Mouse (Mus musculus) forebrain, embryonic 16.5 days (tissue): ENCODE measurements at regions not wholly inside any gene's neighbourhood (a gene's known extent, or its start where the extent isn't known, plus 50 kb on each side); places are given as distances from the start of the nearest gene placed in this dataset.

Experiments
- ATAC-seq: fragments of 200-750 bp; cut with Nextera tagmentation; 2 replicates; pipeline ENCODE4 v1.8.0; 2017; ENCODE audit warnings: mild to moderate bottlenecking, moderate library complexity
- H3K27ac ChIP-seq: fragments of 300-500 bp; sonication (generic); 2 replicates; pipeline ENCODE4 v1.5.1; 2014; ENCODE audit warnings: low read length, control low read depth
- H3K27me3 ChIP-seq: fragments of 300-500 bp; sonication (generic); replicated peaks from 2 replicates; pipeline ENCODE4 v1.6.1; 2014; ENCODE audit warnings: low read length; ENCODE audit not compliant: control insufficient read depth, insufficient read depth
- H3K36me3 ChIP-seq: fragments of 300-500 bp; sonication (generic); 2 replicates; pipeline ENCODE4 v1.6.1; 2014; ENCODE audit not compliant: control insufficient read depth, insufficient read depth
- H3K4me1 ChIP-seq: fragments of 300-500 bp; sonication (generic); replicated peaks from 2 replicates; pipeline ENCODE4 v1.6.1; 2014; ENCODE audit warnings: low read length; ENCODE audit not compliant: control insufficient read depth, insufficient read depth
- H3K4me2 ChIP-seq: fragments of 300-500 bp; sonication (generic); 2 replicates; pipeline ENCODE4 v1.6.1; 2014; ENCODE audit warnings: mild to moderate bottlenecking, low read length, control low read depth
- H3K4me3 ChIP-seq: fragments of 300-500 bp; sonication (generic); replicated peaks from 2 replicates; pipeline ENCODE4 v1.5.1; 2014; ENCODE audit warnings: mild to moderate bottlenecking, low read length, control low read depth
- H3K9ac ChIP-seq: fragments of 300-500 bp; sonication (generic); replicated peaks from 2 replicates; pipeline ENCODE4 v1.6.1; 2014; ENCODE audit warnings: low read depth, low read length, control low read depth
- H3K9me3 ChIP-seq: fragments of 300-500 bp; sonication (generic); 2 replicates; pipeline ENCODE4 v1.6.1; 2016; ENCODE audit warnings: low read length; ENCODE audit not compliant: control insufficient read depth
- WGBS: fragments of 180-500 bp; shearing (Covaris S2); extraction: QIAGEN DNeasy Blood & Tissue Kit; methylation state at CpG from one replicate; pipeline ENCODE4 v1.1.7; 2014; 5-methylcytosine and 5-hydroxymethylcytosine counted together

DNA sequence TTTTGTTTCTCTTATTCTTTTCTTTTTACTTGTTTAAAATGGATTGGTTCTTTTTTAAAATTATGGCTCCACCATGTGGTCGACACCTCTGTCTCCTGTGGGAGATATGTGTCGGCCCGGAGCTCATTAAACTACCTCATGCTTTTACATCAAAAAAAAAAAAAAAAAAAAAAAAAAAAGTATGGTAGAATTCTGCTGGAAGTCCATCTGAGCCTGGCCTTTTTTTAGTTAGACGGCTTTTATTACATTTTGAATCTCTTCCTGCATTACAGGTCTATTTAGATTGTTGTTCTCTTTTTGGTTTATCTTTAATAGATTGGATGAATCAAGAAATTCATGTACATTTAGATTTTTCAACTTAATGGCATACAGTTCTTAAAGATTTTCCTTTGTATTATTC lies 350.8 kb upstream of the Ascc3 start:
- no peaks in the 10 kb centered on the region for H3K36me3 ChIP-seq
- no peak overlapping the region for H3K4me2 ChIP-seq
- ATAC-seq, result no peak
- no peaks in the 10 kb centered on the region for H3K9me3 ChIP-seq
- no peak overlapping the region for H3K9ac ChIP-seq
- WGBS, result 76% methylated on average over 4 of the region's 4 CpGs
- H3K27ac ChIP-seq, result no peak overlapping the region
- no peaks in the 10 kb centered on the region for H3K4me1 ChIP-seq
- no peaks in the 10 kb centered on the region for H3K27me3 ChIP-seq
- no peak overlapping the region for H3K4me3 ChIP-seq

DNA sequence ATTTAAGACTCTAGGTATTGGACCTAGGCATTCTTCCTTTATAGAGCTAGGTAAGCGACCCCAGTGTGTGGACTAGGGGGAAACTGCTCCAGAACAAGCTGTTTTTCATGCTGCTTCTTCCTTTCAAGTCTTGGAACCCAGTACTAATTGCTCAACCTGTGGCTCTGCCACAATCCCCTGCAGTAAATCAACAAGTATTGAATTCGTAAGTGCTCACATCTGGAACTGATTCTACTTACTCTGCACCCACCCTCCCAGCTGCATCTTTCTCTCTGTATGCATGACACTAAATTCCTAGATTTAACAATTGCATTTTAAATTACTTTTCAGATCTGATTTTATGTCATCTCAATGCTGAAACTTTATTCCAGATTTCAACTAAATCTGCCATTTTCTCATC lies 388.9 kb upstream of the Ascc3 start:
- no peaks in the 10 kb centered on the region for H3K36me3 ChIP-seq
- no peak overlapping the region for H3K27ac ChIP-seq
- H3K27me3 ChIP-seq, result no peaks in the 10 kb centered on the region
- H3K4me2 ChIP-seq, result no peak overlapping the region
- H3K9me3 ChIP-seq, result no peaks in the 10 kb centered on the region
- no peak overlapping the region for H3K9ac ChIP-seq
- ATAC-seq, result no peak
- no peaks in the 10 kb centered on the region for H3K4me1 ChIP-seq
- no peak overlapping the region for H3K4me3 ChIP-seq
- WGBS, result 73% methylated on average over 2 of the region's 2 CpGs

DNA sequence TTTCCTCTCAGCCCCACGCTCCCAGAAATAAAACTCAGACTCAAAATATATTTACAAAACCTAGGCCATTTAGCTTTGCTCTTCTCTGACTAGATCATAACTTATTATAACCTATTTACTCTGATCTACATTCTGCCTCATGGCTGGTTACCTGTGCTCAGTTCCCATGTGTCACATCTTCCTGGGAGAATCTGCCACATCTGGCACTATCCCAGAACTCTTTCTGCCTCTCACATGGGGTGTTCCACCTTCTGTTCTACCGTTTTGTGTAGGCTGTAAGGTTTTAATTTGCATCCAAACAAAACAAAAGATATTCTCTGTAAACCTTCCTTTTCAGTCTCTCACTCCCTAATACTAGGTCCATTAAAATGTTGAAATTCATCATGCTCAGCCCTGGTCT lies 390.8 kb upstream of the Ascc3 start:
- no peak for ATAC-seq
- Histone ChIP-seq H3K9ac (no peak overlapping the region), H3K4me2 (no peak overlapping the region), H3K9me3 (no peaks in the 10 kb centered on the region), H3K4me1 (no peaks in the 10 kb centered on the region), H3K27ac (no peak overlapping the region), H3K4me3 (no peak overlapping the region), H3K27me3 (no peaks in the 10 kb centered on the region), H3K36me3 (no peaks in the 10 kb centered on the region)
- 59% methylated on average over 2 of the region's 2 CpGs for WGBS

DNA sequence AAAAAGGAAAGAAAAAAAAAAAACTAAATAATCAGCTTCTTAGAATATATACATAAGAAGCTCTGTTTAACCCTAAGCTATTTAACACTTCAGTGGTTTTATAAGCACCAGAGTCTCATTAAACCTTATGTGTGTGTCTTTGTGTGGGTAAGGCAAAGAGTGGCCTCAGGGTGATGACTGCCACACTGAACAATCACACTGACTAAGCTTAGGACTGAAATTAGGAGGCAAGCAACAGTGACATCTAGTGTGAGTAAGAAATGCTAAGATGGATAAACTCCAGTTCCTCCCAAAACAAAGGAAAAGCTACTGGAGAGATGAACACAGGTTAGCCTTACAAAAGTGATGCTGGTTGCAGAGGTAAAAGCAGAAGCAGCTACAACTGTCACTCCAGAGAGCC lies 392.6 kb upstream of the Ascc3 start:
- peak; percentile 92 for ATAC-seq
- Histone ChIP-seq H3K27me3 (no peaks in the 10 kb centered on the region), H3K4me2 (no peak overlapping the region), H3K9me3 (no peaks in the 10 kb centered on the region), H3K27ac (no peak overlapping the region), H3K4me1 (no peaks in the 10 kb centered on the region), H3K4me3 (no peak overlapping the region), H3K36me3 (no peaks in the 10 kb centered on the region), H3K9ac (no peak overlapping the region)

DNA sequence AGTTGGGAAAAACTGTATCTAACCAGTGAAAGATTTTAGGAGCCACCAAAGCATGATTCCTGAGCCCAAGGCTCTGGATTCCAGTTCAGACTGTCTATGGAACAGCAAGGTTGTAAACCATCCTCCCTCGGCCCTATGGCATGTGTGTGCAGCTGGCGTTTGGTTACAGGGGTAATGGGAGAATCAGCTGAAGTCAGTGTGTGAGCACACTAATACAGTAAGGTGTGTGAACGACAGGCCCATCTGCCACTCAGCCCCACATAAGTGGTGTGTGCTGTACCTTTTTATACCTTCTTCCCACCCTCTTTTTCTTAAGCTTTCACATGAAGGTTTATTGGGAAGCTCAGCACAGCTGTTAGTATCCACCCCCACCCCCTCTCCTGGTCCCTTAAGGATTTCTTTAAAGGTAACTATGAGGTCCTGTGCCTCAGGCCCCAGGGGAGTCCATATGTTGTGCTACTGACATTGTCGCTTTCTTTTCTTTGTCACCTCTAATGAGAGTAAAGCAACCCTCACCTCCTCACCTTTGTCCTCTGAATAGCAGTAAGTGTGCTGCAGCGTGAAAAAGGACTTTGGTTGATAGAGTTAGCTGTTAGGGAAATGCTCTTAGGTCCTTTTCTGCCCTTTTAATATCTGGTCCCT lies 394.5 kb upstream of the Ascc3 start:
- WGBS, result 54% methylated on average over 5 of the region's 5 CpGs
- no peaks in the 10 kb centered on the region for H3K27me3 ChIP-seq
- no peak overlapping the region for H3K27ac ChIP-seq
- ATAC-seq, result no peak
- H3K9ac ChIP-seq, result no peak overlapping the region
- no peaks in the 10 kb centered on the region for H3K36me3 ChIP-seq
- H3K4me1 ChIP-seq, result no peaks in the 10 kb centered on the region
- H3K4me2 ChIP-seq, result no peak overlapping the region
- H3K9me3 ChIP-seq, result no peaks in the 10 kb centered on the region
- H3K4me3 ChIP-seq, result no peak overlapping the region

DNA sequence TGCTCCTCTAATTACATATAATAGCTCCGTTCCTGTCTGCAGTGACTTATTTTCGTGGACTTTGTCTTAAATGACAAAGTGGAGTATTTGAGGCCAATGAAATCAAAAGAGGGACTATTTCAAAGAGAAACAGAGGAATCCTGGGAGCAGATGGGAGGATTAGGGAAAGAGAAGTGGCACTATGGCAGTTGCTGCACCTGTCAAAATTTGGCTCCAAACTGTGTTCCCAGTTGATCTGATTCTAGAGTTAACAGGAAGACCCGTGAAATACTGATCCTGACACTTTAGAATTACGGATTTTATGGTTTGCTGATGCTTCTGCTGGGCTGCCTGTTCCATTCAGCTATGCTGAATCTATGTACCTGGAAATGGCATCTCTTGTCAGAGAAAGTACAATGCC lies 401.7 kb upstream of the Grik2 start:
- Histone ChIP-seq H3K4me2 (no peak overlapping the region), H3K36me3 (no peaks in the 10 kb centered on the region), H3K4me1 (0 out of 2 replicates have a peak, but pooled peaks cover 2% of the 10 kb centered on the region), H3K27me3 (no peaks in the 10 kb centered on the region), H3K9me3 (no peaks in the 10 kb centered on the region), H3K9ac (no peak overlapping the region), H3K4me3 (no peak overlapping the region), H3K27ac (no peak overlapping the region)
- WGBS, result 39% methylated on average over 4 of the region's 4 CpGs
- ATAC-seq, result no peak

DNA sequence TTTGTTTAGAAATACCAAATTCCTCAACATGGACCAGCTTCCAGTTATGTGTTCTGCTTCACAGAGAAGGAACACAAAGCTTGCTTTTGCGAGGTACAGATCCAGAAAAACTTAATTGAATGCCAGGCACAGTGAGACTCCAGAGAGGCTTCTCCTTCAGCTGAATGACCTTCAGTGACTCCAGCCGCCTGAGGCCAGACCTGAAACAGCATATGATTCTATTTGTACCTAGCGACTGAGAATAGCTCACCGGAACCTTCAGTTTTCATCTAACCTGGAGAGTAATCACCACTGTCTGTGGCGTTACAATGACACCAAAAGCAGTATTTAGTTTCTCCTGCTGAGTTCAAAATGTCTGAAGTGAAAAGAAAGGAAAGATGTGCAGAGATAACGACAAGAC lies 380.6 kb upstream of the Grik2 start:
- H3K4me1 ChIP-seq, result no peaks in the 10 kb centered on the region
- H3K27me3 ChIP-seq, result no peaks in the 10 kb centered on the region
- H3K9ac ChIP-seq, result no peak overlapping the region
- no peak for ATAC-seq
- WGBS, result 59% methylated on average over 6 of the region's 6 CpGs
- H3K9me3 ChIP-seq, result no peaks in the 10 kb centered on the region
- no peak overlapping the region for H3K4me2 ChIP-seq
- H3K36me3 ChIP-seq, result no peaks in the 10 kb centered on the region
- no peak overlapping the region for H3K4me3 ChIP-seq
- no peak overlapping the region for H3K27ac ChIP-seq

DNA sequence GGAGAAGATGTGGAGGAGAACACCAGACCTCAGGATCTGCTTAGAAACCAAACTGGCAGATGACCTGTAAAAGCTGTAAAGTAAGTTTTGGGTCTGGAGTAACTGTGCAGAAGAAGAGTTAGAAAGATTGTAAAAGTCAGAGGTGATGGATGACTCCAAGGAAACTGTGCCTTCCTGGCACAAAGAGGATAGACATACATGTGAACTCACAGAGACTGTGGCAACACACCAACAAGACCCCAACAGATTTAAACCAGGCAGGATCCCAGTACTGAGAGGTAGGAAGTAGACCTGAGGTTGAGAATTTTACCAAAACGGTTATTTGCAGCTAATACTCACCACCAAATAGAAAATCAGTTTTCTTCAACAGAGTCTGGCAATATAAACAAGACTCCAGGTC lies 349.8 kb upstream of the Grik2 start:
- Histone ChIP-seq H3K9ac (no peak overlapping the region), H3K4me1 (no peaks in the 10 kb centered on the region), H3K4me2 (no peak overlapping the region), H3K9me3 (no peaks in the 10 kb centered on the region), H3K27ac (no peak overlapping the region), H3K4me3 (no peak overlapping the region), H3K27me3 (no peaks in the 10 kb centered on the region), H3K36me3 (no peaks in the 10 kb centered on the region)
- no peak for ATAC-seq
- WGBS, result 85% methylated on average over 1 of the region's 1 CpGs

DNA sequence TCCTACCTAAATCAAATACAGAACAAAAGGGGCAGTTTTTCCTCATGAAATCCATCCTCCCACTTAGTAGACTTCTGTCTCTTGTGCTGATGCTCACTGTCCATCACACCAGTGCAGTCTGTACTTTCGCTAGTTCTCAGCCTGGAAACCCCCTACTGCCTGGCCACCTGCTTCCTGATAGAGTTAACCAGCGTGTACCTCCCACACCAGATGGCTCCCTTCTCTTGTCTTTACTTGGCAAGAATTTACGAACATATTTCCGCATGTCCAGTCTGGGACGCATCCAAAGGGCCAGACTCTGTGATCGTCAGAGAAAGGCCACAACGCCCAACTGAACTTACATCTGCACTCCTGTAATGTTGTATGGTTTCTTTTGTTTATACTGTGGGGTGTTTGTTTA lies 349.2 kb upstream of the Grik2 start:
- 55% methylated on average over 7 of the region's 7 CpGs for WGBS
- Histone ChIP-seq H3K4me3 (no peak overlapping the region), H3K9me3 (no peaks in the 10 kb centered on the region), H3K9ac (no peak overlapping the region), H3K4me2 (no peak overlapping the region), H3K36me3 (no peaks in the 10 kb centered on the region), H3K27ac (no peak overlapping the region), H3K4me1 (no peaks in the 10 kb centered on the region), H3K27me3 (no peaks in the 10 kb centered on the region)
- ATAC-seq, result peak; percentile 59; the same call in 1 of the 2 replicates

DNA sequence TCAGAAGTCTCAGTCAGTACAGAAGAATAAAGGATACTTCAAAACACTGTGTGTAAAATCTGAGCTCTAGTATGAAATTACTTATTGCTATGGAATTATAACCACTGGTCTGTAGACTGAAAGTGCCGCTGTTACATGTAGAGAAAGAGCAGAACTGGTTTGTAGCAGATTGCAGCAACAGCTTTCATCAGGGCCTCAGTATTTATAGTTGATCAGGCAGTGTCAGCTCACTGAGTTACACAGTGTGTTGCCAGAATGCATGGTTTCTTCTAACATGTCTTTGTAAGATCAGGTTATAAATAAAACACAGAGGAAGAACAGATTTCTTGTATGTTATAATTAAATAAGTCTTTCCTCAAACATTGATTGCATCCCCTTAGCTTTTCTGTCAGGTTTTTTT lies 347.6 kb upstream of the Grik2 start:
- no peak overlapping the region for H3K4me2 ChIP-seq
- H3K9ac ChIP-seq, result no peak overlapping the region
- no peak overlapping the region for H3K4me3 ChIP-seq
- no peaks in the 10 kb centered on the region for H3K27me3 ChIP-seq
- no peak for ATAC-seq
- H3K36me3 ChIP-seq, result no peaks in the 10 kb centered on the region
- H3K4me1 ChIP-seq, result no peaks in the 10 kb centered on the region
- no peak overlapping the region for H3K27ac ChIP-seq
- no peaks in the 10 kb centered on the region for H3K9me3 ChIP-seq
- WGBS, result 78% methylated on average over 1 of the region's 1 CpGs
